Mouse (Mus musculus) forebrain, embryonic 11.5 days (tissue): ENCODE data around the gene Hist1h3e. TPM values are rescaled to one million over a fixed set of nuclear protein-coding genes. Genes with fewer than 3 reads are reported as not detected.
A peak's percentile ranks its signal among the peaks of the same experiment; 100 is the strongest.
"Not testable (repeated sequence)": the region's sequence is repeated elsewhere in the genome, so short reads cannot be mapped to it uniquely, and the experiment has no call there.

ENCODE experiments used
- ATAC-seq: fragments of 200-750 bp; cut with Nextera tagmentation; replicated peaks from 2 replicates; pipeline ENCODE4 v1.8.0; 2017; ENCODE audit warnings: moderate TSS enrichment; ENCODE audit not compliant: low FRiP score
- DNase-seq: peaks from one replicate; pipeline ENCODE4 v3.0.0-alpha.2; 2017; ENCODE audit warnings: low spot score
- H3K27ac ChIP-seq: fragments of 300-500 bp; sonication (generic); 2 replicates; pipeline ENCODE4 v1.5.1; 2014; ENCODE audit warnings: low read depth, low read length
- H3K27me3 ChIP-seq: fragments of 300-500 bp; sonication (generic); 2 replicates; pipeline ENCODE4 v1.6.1; 2014; ENCODE audit warnings: mild to moderate bottlenecking, low read length, mixed read lengths; ENCODE audit not compliant: control insufficient read depth, insufficient read depth
- H3K36me3 ChIP-seq: fragments of 300-500 bp; sonication (generic); 2 replicates; pipeline ENCODE4 v1.6.1; 2014; ENCODE audit warnings: mild to moderate bottlenecking, low read length, moderate library complexity, mixed read lengths; ENCODE audit not compliant: control insufficient read depth, insufficient read depth
- H3K4me1 ChIP-seq: fragments of 300-500 bp; sonication (generic); replicated peaks from 2 replicates; pipeline ENCODE4 v1.6.1; 2014; ENCODE audit warnings: low read length, mixed read lengths; ENCODE audit not compliant: control insufficient read depth, insufficient read depth
- H3K4me2 ChIP-seq: fragments of 300-500 bp; sonication (generic); 2 replicates; pipeline ENCODE4 v1.6.1; 2014; ENCODE audit warnings: low read depth, mild to moderate bottlenecking, low read length, moderate library complexity, mixed read lengths; ENCODE audit not compliant: severe bottlenecking
- H3K4me3 ChIP-seq: fragments of 300-500 bp; sonication (generic); 2 replicates; pipeline ENCODE4 v1.5.1; 2014; ENCODE audit warnings: low read depth, low read length
- H3K9ac ChIP-seq: fragments of 300-500 bp; sonication (generic); 2 replicates; pipeline ENCODE4 v1.6.1; 2014; ENCODE audit warnings: low read length
- H3K9me3 ChIP-seq: fragments of 300-500 bp; sonication (generic); 2 replicates; pipeline ENCODE4 v1.6.1; 2016; ENCODE audit warnings: low read length, mixed read lengths; ENCODE audit not compliant: control insufficient read depth
- WGBS: fragments of 180-500 bp; shearing (Covaris S2); extraction: QIAGEN DNeasy Blood & Tissue Kit; methylation state at CpG from one replicate; pipeline ENCODE4 v1.1.7; 2014; 5-methylcytosine and 5-hydroxymethylcytosine counted together
- polyA plus RNA-seq: library from polyadenylated mRNA; unstranded; fragments of >200 nt; fragmentation: Nextera tagmentation; extraction: Ambion mirVana; gene quantifications from 2 replicates; pipeline ENCODE4 v1.2.1, GENCODE M21; 2014

Gene Hist1h3e
- polyA plus RNA-seq, 1 experiment from 2014 or later: 10.4 TPM

DNA sequence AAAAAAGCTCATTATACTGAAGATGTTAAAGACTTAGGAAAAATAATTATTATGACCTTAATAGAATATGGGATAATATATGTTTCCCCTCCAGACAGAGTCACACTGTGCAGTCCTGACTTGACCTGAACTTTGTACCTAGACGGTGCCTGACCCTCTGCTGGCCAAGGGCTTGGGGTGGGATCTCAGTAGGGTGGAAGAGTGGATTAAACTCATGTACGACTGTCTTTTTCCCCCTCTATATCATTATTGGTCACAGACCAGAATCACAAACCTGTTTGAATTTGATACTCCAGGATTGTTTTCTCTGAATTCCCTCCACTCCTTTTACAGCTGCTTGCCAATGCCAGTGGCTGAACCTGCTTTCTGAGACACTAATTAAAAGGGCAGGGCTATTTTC lies 1.5 kb downstream of the Hist1h3e start:
- not testable (repeated sequence) for ATAC-seq, H3K9me3 ChIP-seq, H3K4me3 ChIP-seq, H3K4me1 ChIP-seq, H3K36me3 ChIP-seq, H3K27me3 ChIP-seq
- Histone ChIP-seq H3K9ac (0 out of 2 replicates have a peak overlapping the region, but pooled peaks have one; percentile 12), H3K4me2 (peak overlapping the region; percentile 27; the same call in 1 of the 2 replicates), H3K27ac (peak overlapping the region; percentile 41)
- WGBS: 29% methylated on average over 2 of the region's 2 CpGs
- peak; percentile 57 for DNase-seq

DNA sequence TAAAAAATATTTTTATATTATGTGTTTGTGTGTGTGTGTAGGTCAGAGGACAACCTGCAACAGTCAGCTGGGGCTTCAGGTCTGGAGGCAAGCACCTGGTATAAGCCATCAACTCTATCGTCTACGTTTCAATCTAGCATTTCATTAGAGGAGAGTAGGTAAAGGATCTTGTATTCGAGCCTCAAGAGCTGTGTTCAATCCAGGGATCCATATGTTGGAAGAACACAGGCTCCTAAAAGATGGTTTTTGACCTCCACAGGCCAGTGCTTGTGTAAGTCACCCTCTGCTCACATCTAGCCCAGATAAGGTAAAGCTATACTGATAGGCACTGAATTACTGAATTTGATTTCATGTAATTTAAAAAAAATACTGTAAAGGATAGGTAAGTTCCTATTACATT lies 5.3 kb downstream of the Hist1h3e start:
- Histone ChIP-seq H3K9me3 (no peaks in the 10 kb centered on the region), H3K9ac (peak overlapping the region; percentile 29; the same call in 1 of the 2 replicates), H3K4me3 (no peak overlapping the region), H3K36me3 (no peaks in the 10 kb centered on the region), H3K27ac (peak overlapping the region; percentile 33), H3K4me2 (no peak overlapping the region), H3K27me3 (no peaks in the 10 kb centered on the region), H3K4me1 (peaks cover 2% of the 10 kb centered on the region; the same call in 1 of the 2 replicates)
- ATAC-seq (no peak), DNase-seq (no peak)
- WGBS: 69% methylated on average over 3 of the region's 3 CpGs

DNA sequence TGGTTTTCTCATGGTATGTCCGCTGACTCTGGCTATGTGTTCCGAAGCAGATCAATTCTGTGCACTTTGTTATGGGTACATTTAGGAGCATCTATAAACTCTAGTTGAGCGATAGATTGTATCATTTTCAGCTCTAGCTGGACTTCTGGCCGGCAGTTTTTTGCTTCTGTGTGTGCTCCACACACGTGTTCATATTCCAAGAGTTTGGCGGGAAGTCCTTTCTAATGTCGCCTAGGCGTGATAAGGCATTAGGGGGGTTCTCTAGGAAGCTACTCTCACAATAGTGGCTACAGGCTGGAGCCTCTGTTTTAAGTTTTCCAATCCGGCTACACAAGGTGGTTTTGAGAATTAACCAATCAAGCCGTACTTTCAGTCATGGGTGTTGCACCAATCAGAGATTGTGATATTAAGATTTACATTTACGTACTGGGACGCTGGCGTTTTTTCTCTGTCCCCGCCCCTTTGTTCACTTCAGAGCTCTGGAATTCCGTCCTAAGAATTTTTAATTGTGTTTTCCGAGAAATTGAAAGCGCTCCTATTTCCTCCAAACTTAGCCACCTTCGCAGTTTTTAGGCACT lies 6.2 kb downstream of the Hist1h3e start:
- Histone ChIP-seq H3K4me1 (peaks cover 2% of the 10 kb centered on the region; the same call in 1 of the 2 replicates), H3K9me3 (no peaks in the 10 kb centered on the region), H3K4me2 (peak overlapping the region; percentile 90), H3K27ac (peak overlapping the region; percentile 100), H3K4me3 (peak overlapping the region; percentile 59), H3K36me3 (no peaks in the 10 kb centered on the region), H3K9ac (peak overlapping the region; percentile 94), H3K27me3 (no peaks in the 10 kb centered on the region)
- DNase-seq (peak; percentile 82), ATAC-seq (peak; percentile 68)
- under 1% methylated on average over 18 of the region's 18 CpGs for WGBS

DNA sequence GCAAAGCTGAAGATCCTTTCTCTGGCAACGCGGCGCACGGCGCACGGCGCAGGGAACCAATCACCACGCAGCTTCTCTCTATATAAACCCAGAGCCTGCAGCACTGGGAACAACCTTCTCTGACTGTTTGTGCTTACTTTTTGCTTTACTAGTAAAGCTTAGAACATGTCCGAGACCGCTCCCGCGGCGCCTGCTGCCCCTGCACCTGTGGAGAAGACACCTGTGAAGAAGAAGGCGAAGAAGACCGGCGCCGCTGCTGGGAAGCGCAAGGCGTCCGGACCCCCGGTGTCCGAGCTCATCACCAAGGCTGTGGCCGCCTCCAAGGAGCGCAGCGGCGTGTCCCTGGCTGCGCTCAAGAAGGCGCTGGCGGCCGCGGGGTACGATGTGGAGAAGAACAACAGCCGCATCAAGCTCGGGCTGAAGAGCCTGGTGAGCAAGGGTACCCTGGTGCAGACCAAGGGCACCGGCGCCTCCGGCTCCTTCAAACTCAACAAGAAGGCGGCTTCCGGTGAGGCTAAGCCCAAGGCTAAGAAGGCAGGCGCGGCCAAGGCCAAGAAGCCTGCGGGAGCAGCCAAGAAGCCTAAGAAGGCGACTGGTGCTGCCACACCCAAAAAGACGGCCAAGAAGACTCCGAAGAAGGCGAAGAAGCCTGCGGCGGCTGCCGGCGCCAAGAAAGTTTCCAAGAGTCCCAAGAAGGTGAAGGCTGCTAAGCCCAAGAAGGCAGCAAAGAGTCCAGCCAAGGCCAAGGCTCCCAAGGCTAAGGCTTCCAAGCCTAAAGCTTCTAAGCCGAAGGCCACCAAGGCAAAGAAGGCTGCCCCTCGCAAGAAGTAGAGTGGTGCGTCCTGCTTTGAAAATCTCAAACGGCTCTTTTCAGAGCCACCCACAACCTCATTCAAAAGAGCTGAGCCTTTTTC lies 7.0 kb downstream of the Hist1h3e start:
- ATAC-seq: peak; percentile 89
- H3K27ac ChIP-seq: peak overlapping the region; percentile 100
- H3K27me3 ChIP-seq: no peaks in the 10 kb centered on the region
- peak; percentile 93 for DNase-seq
- WGBS: under 1% methylated on average over 49 of the region's 54 CpGs
- H3K36me3 ChIP-seq: no peaks in the 10 kb centered on the region
- H3K4me1 ChIP-seq: peaks cover 2% of the 10 kb centered on the region; the same call in 1 of the 2 replicates
- peak overlapping the region; percentile 94 for H3K9ac ChIP-seq
- H3K4me2 ChIP-seq: peak overlapping the region; percentile 90
- no peaks in the 10 kb centered on the region for H3K9me3 ChIP-seq
- peak overlapping the region; percentile 59 for H3K4me3 ChIP-seq

DNA sequence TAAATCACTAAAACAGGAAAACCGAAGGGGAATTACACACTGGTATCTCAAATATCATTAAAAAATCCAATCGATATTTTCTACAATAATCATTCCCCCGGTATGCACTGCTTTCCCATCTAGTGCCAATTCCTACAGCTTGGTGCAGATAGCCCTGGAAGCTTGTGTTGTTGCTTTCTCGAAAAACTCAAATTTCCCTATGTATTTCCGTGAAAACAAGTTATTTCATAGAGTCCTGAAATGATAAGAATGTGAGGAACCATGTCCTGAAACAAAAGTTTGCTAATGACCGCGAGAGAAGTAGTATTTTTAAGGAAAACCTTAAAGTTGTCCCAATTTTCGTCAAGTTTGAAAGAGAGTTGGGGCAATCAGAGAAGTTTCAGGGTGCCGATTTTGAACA lies 7.8 kb downstream of the Hist1h3e start:
- Histone ChIP-seq H3K9me3 (no peaks in the 10 kb centered on the region), H3K4me2 (peak overlapping the region; percentile 90; the same call in 1 of the 2 replicates), H3K4me3 (peak overlapping the region; percentile 59), H3K9ac (peak overlapping the region; percentile 94), H3K27me3 (no peaks in the 10 kb centered on the region), H3K36me3 (no peaks in the 10 kb centered on the region), H3K27ac (peak overlapping the region; percentile 100), H3K4me1 (peaks cover 2% of the 10 kb centered on the region; the same call in 1 of the 2 replicates)
- 27% methylated on average over 9 of the region's 9 CpGs for WGBS
- DNase-seq: no peak
- no peak for ATAC-seq

DNA sequence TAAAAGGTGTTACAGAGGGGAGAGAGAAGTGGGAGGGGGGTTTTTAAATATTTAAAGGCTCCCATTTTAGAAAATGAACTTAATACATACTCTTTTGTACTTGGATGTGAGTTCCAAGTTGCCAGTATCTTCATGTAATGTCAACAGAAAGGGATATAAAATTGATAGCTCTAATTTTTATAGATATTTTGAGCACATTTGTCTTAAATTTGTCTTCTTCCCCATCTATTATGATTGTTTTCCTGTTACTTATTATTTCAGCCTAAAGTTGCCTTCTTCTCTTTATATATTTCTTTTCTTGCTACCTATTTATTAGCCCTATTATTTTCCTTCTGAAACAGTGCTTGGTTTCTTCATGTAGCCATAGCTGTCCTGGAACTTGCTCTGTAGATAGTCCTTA lies 9.2 kb downstream of the Hist1h3e start, which contains the start of gene Hist1h1d:
Hist1h1d (plus strand) TSS at position 301 of the 400 bp plus-strand sequence.
- no peaks in the 10 kb centered on the region for H3K9me3 ChIP-seq
- H3K4me2 ChIP-seq: no peak within 1 kb of the TSS; the same call in 1 of the 2 replicates
- DNase-seq (no peak), ATAC-seq (no peak)
- no peak within 1 kb of the TSS for H3K4me3 ChIP-seq
- no peaks in the 10 kb centered on the region for H3K36me3 ChIP-seq
- H3K9ac ChIP-seq: no peak within 1 kb of the TSS; the same call in 1 of the 2 replicates
- peak within 1 kb of the TSS; percentile 100 for H3K27ac ChIP-seq
- peaks cover 2% of the 10 kb centered on the region; the same call in 1 of the 2 replicates for H3K4me1 ChIP-seq
- H3K27me3 ChIP-seq: no peaks in the 10 kb centered on the region

DNA sequence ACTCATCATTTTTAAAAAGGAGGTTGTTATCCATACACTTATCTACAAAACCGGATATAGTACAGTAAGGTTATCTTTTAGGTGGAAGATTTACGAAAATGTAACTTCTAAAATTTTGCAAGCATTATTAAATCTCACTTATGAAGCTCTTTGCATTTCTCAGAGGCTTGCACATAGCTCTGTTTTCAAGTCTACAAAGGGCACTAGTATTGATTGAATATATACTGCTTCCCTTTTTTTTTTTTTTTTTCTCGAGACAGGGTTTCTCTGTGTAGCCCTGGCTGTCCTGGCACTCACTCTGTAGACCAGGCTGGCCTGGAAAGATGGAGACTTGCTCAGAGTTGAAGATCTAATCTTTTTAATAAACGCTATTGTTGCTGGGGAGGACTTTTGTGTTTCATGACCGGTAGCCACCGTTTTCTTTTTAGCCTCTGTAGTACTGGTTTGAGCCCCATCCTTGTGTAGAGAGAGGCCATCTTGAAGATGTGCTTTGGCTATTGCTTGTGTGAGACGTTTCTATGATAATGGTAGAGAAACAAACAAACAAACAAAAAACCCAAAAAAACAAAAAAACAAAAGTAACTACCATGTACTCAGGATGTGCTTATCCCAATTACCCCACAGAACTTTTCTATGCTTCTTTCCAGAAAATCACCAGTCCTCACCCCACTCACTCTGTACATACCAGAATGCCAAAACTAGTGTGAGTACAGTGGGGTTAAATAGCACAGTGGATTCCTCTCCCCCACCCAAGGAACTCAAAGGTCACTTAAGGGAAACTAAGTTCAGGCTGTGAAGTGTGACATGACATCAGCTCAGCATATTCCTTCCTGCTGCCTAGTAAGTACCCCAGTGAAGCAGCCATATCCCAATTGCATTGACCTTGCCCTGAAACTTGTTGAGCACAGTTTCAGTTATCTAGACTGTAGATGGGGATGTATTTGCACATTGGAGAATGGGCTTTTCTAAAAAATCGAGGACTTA lies 9.9 kb downstream of the Hist1h3e start:
- Histone ChIP-seq H3K9ac (peak overlapping the region; percentile 71), H3K9me3 (no peaks in the 10 kb centered on the region), H3K4me2 (peak overlapping the region; percentile 55; the same call in 1 of the 2 replicates), H3K4me3 (peak overlapping the region; percentile 36), H3K27me3 (no peaks in the 10 kb centered on the region), H3K27ac (peak overlapping the region; percentile 93), H3K4me1 (peaks cover 2% of the 10 kb centered on the region; the same call in 1 of the 2 replicates), H3K36me3 (no peaks in the 10 kb centered on the region)
- no peak for DNase-seq
- WGBS: 50% methylated on average over 8 of the region's 8 CpGs
- ATAC-seq: no peak
